Mouse (Mus musculus): ENCODE measurements around the gene Cdt1. TPM values are rescaled to one million over a fixed set of nuclear protein-coding genes. Genes with fewer than 3 reads are reported as not detected.

Gene Cdt1
- polyA plus RNA-seq, 1 experiment = 7.6 TPM

GRCm38 (mm10) chr8:122564363-122565352, 3.2 kb upstream of the Cdt1 start:
- 88% methylated on average over 25 of the region's 25 CpGs for WGBS
- Histone ChIP-seq H3K4me3 (replicated peaks; ENCODE audit: insufficient read depth, low read depth, low read length) (no peak overlapping the region), H3K4me1 (ENCODE audit: control insufficient read depth, insufficient read depth, low read length) (peaks cover 12% of the 10 kb centered on the region), H3K27me3 (ENCODE audit: control insufficient read depth, insufficient read depth, low read length) (no peaks in the 10 kb centered on the region), H3K27ac (ENCODE audit: insufficient read depth, low read length) (no peak overlapping the region)
- TF ChIP-seq POLR2A (IDR thresholded peaks at IDR 0.05; ENCODE audit: borderline replicate concordance, insufficient read depth, low read length) (no peak), CTCF (IDR thresholded peaks at IDR 0.05; ENCODE audit: borderline replicate concordance, insufficient read depth, low read depth, low read length) (no peak)
- no peak for DNase-seq

GRCm38 (mm10) chr8:122566766-122567165, 1.0 kb upstream of the Cdt1 start:
- TF ChIP-seq CTCF (IDR thresholded peaks at IDR 0.05; ENCODE audit: borderline replicate concordance, insufficient read depth, low read depth, low read length) = no peak
- Histone ChIP-seq H3K4me1 (ENCODE audit: control insufficient read depth, insufficient read depth, low read length) (peaks cover 30% of the 10 kb centered on the region), H3K27ac (ENCODE audit: insufficient read depth, low read length) (peak overlapping the region; percentile 80), H3K4me3 (replicated peaks; ENCODE audit: insufficient read depth, low read depth, low read length) (peak overlapping the region; percentile 76), H3K27me3 (ENCODE audit: control insufficient read depth, insufficient read depth, low read length) (no peaks in the 10 kb centered on the region)
- WGBS = 13% methylated on average over 6 of the region's 6 CpGs
- DNase-seq = peak; percentile 44 to 46

GRCm38 (mm10) chr8:122568109-122568504, 292 bp downstream of the Cdt1 start:
- TF ChIP-seq POLR2A (IDR thresholded peaks at IDR 0.05; ENCODE audit: borderline replicate concordance, insufficient read depth, low read length) (no peak), CTCF (IDR thresholded peaks at IDR 0.05; ENCODE audit: borderline replicate concordance, insufficient read depth, low read depth, low read length) (no peak)
- DNase-seq = no peak
- WGBS = under 1% methylated on average over 34 of the region's 34 CpGs
- H3K4me3 ChIP-seq (replicated peaks; ENCODE audit: insufficient read depth, low read depth, low read length) = peak overlapping the region; percentile 76
- no peaks in the 10 kb centered on the region for H3K27me3 ChIP-seq (ENCODE audit: control insufficient read depth, insufficient read depth, low read length)
- H3K4me1 ChIP-seq (ENCODE audit: control insufficient read depth, insufficient read depth, low read length) = peaks cover 33% of the 10 kb centered on the region
- no peak overlapping the region for H3K27ac ChIP-seq (ENCODE audit: insufficient read depth, low read length)

- H3K4me3 ChIP-seq (replicated peaks; ENCODE audit: insufficient read depth, low read depth, low read length) = no peak overlapping the region
- peaks cover 33% of the 10 kb centered on the region for H3K4me1 ChIP-seq (ENCODE audit: control insufficient read depth, insufficient read depth, low read length)
- no peaks in the 10 kb centered on the region for H3K27me3 ChIP-seq (ENCODE audit: control insufficient read depth, insufficient read depth, low read length)
- TF ChIP-seq POLR2A (IDR thresholded peaks at IDR 0.05; ENCODE audit: borderline replicate concordance, insufficient read depth, low read length) = no peak
- no peak for TF ChIP-seq CTCF (IDR thresholded peaks at IDR 0.05; ENCODE audit: borderline replicate concordance, insufficient read depth, low read depth, low read length)
- DNase-seq = peak in 1 of 2 experiments; percentile 31
- 36% methylated on average over 10 of the region's 10 CpGs for WGBS
- H3K27ac ChIP-seq (ENCODE audit: insufficient read depth, low read length) = no peak overlapping the region
Observed at GRCm38 (mm10) chr8:122568881-122569309, 1.1 kb downstream of the Cdt1 start.

GRCm38 (mm10) chr8:122569329-122569728, 1.5 kb downstream of the Cdt1 start:
- Histone ChIP-seq H3K4me1 (ENCODE audit: control insufficient read depth, insufficient read depth, low read length) (peaks cover 33% of the 10 kb centered on the region), H3K27me3 (ENCODE audit: control insufficient read depth, insufficient read depth, low read length) (no peaks in the 10 kb centered on the region), H3K27ac (ENCODE audit: insufficient read depth, low read length) (no peak overlapping the region), H3K4me3 (replicated peaks; ENCODE audit: insufficient read depth, low read depth, low read length) (no peak overlapping the region)
- DNase-seq = no peak
- no peak for TF ChIP-seq POLR2A (IDR thresholded peaks at IDR 0.05; ENCODE audit: borderline replicate concordance, insufficient read depth, low read length)
- 63% methylated on average over 9 of the region's 9 CpGs for WGBS

GRCm38 (mm10) chr8:122569996-122570395, 2.2 kb downstream of the Cdt1 start:
- TF ChIP-seq POLR2A (IDR thresholded peaks at IDR 0.05; ENCODE audit: borderline replicate concordance, insufficient read depth, low read length) = no peak
- TF ChIP-seq CTCF (IDR thresholded peaks at IDR 0.05; ENCODE audit: borderline replicate concordance, insufficient read depth, low read depth, low read length) = no peak
- no peak for DNase-seq
- H3K4me1 ChIP-seq (ENCODE audit: control insufficient read depth, insufficient read depth, low read length) = peaks cover 39% of the 10 kb centered on the region
- WGBS = 81% methylated on average over 16 of the region's 16 CpGs
- H3K4me3 ChIP-seq (replicated peaks; ENCODE audit: insufficient read depth, low read depth, low read length) = no peak overlapping the region
- no peak overlapping the region for H3K27ac ChIP-seq (ENCODE audit: insufficient read depth, low read length)
- H3K27me3 ChIP-seq (ENCODE audit: control insufficient read depth, insufficient read depth, low read length) = no peaks in the 10 kb centered on the region

- Histone ChIP-seq H3K27me3 (ENCODE audit: control insufficient read depth, insufficient read depth, low read length) (no peaks in the 10 kb centered on the region), H3K4me1 (ENCODE audit: control insufficient read depth, insufficient read depth, low read length) (peaks cover 45% of the 10 kb centered on the region), H3K4me3 (replicated peaks; ENCODE audit: insufficient read depth, low read depth, low read length) (no peak overlapping the region), H3K27ac (ENCODE audit: insufficient read depth, low read length) (no peak overlapping the region)
- 25% methylated on average over 11 of the region's 11 CpGs for WGBS
- DNase-seq = peak; percentile 72 to 81
- TF ChIP-seq POLR2A (IDR thresholded peaks at IDR 0.05; ENCODE audit: borderline replicate concordance, insufficient read depth, low read length) = no peak
- no peak for TF ChIP-seq CTCF (IDR thresholded peaks at IDR 0.05; ENCODE audit: borderline replicate concordance, insufficient read depth, low read depth, low read length)
Observed at GRCm38 (mm10) chr8:122571153-122571552, 3.3 kb downstream of the Cdt1 start.

GRCm38 (mm10) chr8:122571750-122572267, 4.0 kb downstream of the Cdt1 start:
- no peak for DNase-seq
- Histone ChIP-seq H3K4me3 (replicated peaks; ENCODE audit: insufficient read depth, low read depth, low read length) (no peak overlapping the region), H3K27me3 (ENCODE audit: control insufficient read depth, insufficient read depth, low read length) (no peaks in the 10 kb centered on the region), H3K27ac (ENCODE audit: insufficient read depth, low read length) (no peak overlapping the region), H3K4me1 (ENCODE audit: control insufficient read depth, insufficient read depth, low read length) (peaks cover 42% of the 10 kb centered on the region)
- TF ChIP-seq POLR2A (IDR thresholded peaks at IDR 0.05; ENCODE audit: borderline replicate concordance, insufficient read depth, low read length) (no peak), CTCF (IDR thresholded peaks at IDR 0.05; ENCODE audit: borderline replicate concordance, insufficient read depth, low read depth, low read length) (no peak)
- WGBS = 71% methylated on average over 17 of the region's 17 CpGs
